Mouse (Mus musculus): ENCODE data around the gene Clgn.
"Not testable (repeated sequence)": the region's sequence is repeated elsewhere in the genome, so short reads cannot be mapped to it uniquely, and the experiment has no call there.

The Clgn gene

DNA sequence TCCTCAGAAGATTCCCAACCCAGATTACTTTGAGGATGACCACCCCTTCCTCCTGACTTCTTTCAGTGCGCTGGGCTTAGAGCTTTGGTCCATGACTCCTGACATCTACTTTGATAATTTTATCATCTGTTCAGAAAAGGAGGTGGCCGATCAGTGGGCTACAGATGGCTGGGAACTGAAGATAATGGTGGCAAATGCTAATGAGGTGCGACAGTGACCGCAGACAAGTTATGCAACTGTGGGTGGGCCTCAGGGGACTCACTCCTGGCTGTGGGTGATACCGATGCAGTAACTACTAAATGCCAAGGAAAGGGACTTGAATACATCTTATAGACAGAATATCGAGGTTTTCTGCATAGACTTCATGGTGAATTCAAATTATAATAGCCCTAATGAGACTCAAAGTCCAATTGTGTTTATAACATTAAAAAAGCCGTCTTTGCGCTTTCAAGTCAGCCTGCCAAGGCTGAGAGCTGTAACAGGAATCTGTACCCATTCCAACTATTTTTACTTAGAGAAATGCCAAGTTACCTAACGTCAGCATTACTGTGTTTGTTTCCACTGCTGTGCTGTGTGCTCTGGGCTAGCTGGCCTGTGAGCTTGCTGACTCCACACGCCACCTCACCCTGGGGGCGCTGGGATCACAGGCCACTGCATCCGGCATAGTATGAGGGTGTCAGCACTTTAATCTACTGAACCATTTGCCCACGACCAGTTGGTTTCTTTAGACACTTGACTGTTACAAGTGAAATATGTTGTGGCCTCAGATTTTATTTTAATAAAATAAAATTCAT is 33.6 kb downstream of the Clgn start:
- DNase-seq (ENCODE audit: low spot score in 2 of 2): no peak

DNA sequence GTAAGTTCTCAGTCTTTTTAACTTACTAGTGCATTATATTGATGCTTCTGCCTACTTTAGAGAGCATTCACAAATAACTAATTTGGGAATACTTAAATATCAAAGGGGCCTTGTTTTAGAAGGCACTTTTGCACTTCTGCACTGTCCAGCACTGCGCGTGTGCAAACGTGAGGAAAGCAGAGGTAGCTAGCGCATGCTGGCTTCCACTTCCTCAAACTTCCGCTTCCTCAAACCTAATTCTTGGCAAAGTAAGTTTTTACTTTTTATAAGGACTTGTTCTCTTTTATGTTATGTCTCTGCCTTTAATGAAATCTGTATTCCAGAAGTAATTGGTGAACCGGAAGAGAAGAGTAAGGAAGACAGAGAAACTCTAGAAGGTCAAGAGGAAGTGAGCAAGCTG is 35.5 kb downstream of the Clgn start:
- DNase-seq (ENCODE audit: low spot score in 2 of 2): no peak

DNA sequence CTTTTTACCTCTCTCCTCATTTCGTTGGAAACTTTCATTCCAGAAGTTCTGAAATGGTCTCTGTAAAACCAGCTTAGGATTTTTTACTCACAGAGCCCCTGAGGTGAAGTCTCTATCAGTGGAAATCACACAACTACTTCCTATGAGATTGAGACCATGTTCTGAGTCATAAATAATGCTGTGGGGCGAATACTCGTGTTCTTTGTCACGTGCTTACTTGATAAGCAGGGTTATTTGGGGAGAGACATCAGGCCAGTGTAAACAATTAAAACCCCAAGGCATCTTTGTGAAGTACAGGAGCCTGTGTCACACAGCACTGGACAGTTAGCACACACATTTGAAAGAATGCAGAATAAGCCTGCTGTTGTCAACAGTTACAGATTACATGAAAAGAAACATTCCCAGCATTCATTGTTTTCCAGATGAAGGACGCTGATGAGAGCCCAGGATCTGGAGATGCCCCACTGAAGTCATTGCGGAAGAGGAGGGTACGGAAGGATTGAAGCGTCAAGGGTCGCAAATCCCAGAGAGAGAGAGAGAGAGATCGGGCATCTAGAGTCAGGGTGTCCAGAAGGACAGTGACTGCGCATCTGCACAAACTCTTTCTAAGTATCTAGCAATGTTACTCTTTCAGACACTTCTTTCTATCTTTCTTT is 36.6 kb downstream of the Clgn start:
- no peak for DNase-seq (ENCODE audit: low spot score in 2 of 2)

DNA sequence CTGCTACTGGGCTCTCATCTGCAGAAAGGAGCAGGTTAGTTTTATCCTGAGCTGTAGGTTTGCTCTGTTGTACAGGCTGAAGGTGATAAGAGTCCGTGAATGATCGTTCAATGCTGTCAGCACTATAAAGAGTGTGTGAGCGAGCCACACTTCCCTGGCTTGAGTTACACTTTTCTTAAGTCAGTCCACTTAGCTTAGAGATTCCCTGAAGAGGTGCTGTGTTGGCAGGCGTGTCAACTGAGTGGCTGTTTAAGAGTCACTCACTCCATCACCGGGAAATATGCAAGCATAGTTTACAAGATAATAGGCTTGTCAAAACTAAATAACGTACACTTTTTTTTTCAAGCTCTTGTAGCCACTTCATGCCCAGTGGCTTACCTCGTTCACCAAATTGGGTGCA is 37.3 kb downstream of the Clgn start:
- DNase-seq (ENCODE audit: low spot score in 2 of 2): no peak

DNA sequence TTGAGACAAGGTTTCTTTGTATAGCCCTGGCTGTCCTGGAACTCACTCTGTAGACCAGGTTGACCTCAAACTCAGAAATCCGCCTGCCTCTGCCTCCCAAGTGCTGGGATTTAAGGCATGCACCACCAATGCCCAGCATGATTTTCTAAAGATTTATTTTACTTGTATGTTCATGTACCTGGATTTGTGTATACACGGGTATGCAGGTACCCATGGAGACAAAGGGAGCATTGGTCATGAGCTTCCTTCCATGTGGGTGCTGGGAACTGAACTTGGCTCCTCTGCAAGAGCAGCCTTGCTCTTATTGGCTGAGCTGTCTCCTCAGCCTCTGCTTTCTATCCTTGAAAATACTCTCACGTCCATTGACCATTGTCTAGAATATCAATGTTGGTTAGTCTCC is 39.0 kb downstream of the Clgn start:
- DNase-seq (ENCODE audit: low spot score in 2 of 2): not testable (repeated sequence)

DNA sequence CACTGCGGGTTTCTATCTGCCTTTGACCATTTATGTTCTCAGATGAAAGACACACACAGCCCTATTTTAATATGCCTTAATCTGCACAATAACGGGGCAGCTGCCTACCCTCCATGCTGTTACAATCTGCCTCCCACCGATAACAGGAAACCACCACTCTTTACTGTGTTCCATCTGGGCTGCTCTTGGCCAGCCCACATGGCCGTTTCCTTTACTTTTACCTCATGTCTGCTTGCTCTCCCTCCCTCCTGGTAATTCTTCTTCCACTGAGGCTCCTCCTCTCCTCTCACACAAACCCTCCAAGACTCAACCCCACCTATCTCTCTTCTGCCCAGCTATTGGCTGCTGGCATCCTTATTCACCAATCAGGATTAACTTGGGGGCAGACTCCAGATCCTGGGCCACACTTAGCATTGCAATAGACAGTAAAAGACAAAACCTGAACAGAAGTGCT is 39.4 kb downstream of the Clgn start:
- DNase-seq (ENCODE audit: low spot score in 2 of 2): no peak

DNA sequence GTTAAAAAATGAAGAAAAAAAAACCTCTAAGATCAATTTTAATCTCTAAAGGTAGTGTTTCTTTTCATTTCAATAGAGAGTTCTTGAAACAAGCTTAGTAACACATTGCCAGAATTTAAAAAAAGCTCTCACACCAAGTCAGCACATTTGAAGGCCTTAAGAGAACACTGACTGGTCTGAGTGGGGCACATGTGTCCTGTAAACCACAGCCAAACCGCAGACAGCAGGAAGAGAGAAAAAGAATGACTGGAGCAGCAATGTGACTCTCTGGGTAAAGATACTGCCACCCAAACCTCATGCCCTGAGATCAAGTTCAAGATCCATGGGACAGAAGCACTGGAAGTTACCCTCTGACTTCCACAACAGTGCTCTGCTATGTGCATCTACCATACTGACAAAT is 47.4 kb downstream of the Clgn start:
- no peak for DNase-seq (ENCODE audit: low spot score in 2 of 2)

DNA sequence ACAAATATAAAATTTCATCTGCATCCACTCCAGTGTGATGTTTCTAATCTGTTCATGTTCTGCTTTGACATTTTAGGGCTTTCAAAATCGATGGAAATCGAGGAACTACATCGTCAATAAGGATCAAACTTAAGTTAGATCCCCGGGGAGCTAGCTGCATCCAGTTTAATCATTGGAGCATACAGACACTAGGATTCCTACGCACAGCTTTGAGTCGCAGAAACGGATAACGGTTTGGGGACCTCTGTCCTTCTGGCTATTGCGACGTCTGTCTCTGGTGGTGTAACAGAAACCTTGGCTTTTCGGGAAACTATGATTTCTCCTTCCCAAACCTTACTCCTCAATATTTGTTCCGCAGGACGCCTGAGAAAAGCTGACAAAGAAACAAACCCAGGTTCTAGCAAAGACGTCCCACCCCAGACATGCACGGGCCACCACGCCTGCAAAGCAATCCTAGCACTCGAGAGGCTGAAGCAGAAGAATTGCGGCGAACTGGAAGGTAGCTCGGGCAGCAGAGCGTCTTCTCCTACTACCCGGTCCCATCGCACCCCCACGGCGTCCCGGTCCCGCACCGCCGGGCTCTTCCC is 52.1 kb downstream of the Clgn start:
- no peak for DNase-seq (ENCODE audit: low spot score in 2 of 2)

DNA sequence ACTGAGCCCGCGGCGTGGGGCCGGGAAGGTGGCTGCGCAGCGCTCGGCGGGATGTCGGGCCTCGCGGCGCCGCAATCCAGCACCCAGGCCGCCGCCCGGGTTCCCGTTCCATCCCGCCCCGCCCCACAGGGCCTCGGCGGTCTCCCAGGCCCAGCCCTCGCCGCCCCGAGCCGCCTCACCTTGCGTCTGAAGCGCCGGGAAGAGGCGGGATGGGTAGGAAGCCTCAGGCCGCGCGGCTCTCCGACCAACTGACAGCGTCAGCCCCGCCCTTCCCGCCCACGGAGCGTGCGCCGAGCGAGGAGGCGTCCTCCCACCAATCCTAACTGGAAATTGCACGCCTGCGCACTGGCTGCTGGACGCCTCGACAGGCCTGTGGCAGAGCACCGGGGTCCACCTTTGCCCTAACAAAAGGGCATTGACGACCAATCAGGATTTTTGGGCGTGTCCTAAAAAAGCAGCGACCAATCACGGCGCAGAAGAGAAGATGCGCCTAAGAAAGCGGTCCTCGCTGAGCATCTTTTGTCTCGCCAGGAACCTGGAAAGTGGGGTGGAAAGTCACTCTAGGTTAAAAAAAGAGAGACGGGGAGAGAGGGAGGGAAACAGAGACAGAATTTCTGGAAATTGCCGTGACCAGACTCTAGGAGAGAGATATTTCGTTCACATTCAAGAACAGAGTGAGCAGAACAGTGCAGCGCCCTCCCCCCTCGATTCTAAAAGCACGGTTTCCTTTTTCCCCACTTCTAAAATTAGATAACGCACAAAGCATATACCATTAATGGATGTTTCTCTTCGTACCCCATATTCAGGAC is 52.8 kb downstream of the Clgn start:
- peak; percentile 95 for DNase-seq (ENCODE audit: low spot score in 2 of 2)

DNA sequence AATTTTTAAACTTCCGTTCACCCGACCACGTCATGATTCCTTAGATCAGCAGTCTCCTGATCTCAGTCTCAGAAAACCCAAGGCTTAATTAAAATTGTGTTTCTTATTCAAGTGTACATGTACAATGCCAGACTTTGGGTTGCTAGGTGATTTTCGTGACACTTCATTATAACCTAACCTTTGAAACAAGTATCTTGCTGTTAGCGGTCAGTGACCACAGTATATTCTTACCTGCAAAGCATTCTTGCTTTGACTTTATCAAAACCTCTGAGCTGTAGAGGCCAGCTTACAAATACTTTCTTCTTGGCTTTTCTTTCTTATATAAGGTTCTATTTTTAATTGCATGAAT is 53.4 kb downstream of the Clgn start:
- no peak for DNase-seq (ENCODE audit: low spot score in 2 of 2)

DNA sequence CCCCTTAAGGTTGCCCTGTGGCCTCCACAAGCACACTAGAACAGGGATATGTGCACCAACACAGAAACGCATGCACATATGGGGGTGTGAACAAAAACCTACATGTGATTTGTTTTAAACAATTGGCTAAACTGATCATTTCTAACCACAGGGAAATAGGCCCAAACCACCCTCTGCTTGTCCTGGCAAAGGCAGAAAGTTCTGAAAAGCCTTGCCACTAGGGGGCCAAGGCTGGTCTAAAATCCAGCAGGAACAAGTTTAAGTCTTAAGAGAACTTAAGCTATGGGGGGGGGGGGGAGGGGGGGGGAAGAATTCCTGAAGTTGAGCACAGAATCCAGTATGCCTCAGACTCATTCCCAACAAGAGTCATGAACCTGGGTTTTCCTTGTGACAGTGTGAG is 60.3 kb downstream of the Clgn start:
- DNase-seq (ENCODE audit: low spot score in 2 of 2): no peak

DNA sequence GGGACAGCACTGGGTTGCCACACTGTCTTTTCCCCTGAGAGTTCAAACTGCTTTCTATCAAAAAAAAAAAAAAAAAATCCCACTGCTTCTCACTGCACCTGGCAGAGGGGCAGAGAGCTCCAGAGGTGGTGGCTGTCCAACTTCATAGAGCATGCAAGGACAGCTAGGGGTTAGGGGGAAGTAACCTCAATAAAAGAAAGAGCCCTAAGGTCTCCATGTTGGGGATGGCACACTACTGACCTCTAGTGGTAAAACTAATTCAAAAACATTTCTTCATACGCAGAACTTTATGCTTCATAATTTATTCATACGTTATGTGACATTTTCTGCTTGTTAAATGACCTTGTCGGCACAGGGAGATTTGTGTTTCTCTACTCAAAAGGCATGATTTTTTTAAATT is 61.4 kb downstream of the Clgn start:
- no peak for DNase-seq (ENCODE audit: low spot score in 2 of 2)

DNA sequence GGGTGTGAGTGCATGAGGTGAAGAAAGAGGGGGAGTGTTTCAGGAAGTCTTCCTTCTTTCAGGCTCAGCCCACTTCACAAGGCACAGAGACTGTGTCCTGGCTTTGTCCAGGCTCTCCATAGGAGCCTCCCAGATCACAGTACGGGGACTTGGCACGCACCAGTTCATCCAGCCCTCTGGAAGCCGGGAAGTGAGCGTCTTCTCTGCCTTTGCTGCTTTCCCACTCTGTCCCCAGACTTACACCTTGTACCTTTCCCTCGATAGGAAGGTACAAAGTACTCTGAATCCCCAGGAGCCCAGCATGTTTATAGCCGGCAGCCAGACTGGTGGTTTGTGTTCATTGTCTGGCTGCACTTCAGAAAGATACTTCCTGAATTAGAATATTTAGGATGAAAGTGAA is 67.5 kb downstream of the Clgn start:
- no peak for DNase-seq (ENCODE audit: low spot score in 2 of 2)

DNA sequence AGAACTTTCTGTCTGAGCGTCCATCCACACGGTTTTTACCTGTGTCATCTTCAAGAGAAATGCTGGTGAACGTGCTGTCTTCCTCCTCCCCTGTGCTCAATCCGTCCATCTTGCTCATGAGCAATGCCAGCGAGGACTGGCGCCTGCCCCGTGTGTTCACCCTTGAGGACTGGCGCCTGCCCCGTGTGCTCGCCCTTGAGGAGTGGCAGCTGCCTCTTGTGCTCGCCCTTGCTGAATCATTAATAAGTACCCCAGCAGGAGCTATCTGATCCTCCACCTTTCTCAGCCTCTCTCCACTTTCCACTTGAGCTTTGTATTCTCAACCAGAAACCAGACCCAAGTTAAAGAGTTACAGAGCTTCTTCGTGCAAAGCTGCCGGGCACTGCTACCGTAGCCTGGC is 68.6 kb downstream of the Clgn start, which contains the start of gene Scoc:
Gene Scoc (minus strand): TSS at position 170 of the 400 bp plus-strand sequence.
- no peak for DNase-seq (ENCODE audit: low spot score in 2 of 2)

DNA sequence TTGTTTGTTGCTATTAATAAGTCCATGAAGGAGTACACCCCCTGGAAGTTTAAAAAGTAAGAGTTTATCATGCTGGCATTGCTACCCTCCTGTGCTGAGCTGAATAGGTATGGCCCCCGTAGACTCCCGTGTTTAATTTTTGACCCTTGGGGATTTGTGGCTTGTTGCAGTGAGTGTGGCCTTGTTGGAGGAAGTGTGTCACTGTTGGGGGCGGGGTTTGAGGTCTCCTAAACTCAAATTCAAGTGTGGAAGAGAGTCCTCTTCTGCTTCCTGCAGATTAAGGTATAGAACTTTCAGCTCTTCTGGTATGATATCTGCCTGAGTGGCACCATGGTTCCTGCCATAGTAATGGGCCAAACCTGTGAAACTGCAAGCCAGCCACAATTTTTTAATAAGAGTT is 69.9 kb downstream of the Clgn start:
- DNase-seq (ENCODE audit: low spot score in 2 of 2): no peak

Data from right cerebral cortex, postnatal 36 days (tissue).